Mouse (Mus musculus): ENCODE measurements around the gene Nsd2. TPM values are rescaled to one million over a fixed set of nuclear protein-coding genes. Genes with fewer than 3 reads are reported as not detected.
A peak's percentile ranks its signal among the peaks of the same experiment; 100 is the strongest.

Nsd2 gene
- 43.0 and 45.0 TPM in 2 replicates for polyA plus RNA-seq (2015; fragmentation: Nextera tagmentation; extraction: Ambion mirVana)

GRCm38 (mm10) chr5:33819876-33820732 lies at the start of gene Nsd2:
Gene Nsd2, plus strand, starts transcription at chr5:33820725.
- no peaks in the 10 kb centered on the region for H3K36me3 ChIP-seq (ENCODE audit: control insufficient read depth, insufficient read depth, low read length)
- peak within 1 kb of the TSS; percentile 97 for H3K27ac ChIP-seq (ENCODE audit: low read length)
- no peaks in the 10 kb centered on the region for H3K9me3 ChIP-seq (ENCODE audit: control insufficient read depth, low read length)
- under 1% methylated on average over 70 of the region's 136 CpGs for WGBS
- peak within 1 kb of the TSS; percentile 99 for H3K4me3 ChIP-seq (ENCODE audit: low read length)
- H3K9ac ChIP-seq (ENCODE audit: low read length): peak within 1 kb of the TSS; percentile 99
- H3K27me3 ChIP-seq (ENCODE audit: control insufficient read depth, insufficient read depth, low read depth, low read length): no peaks in the 10 kb centered on the region
- H3K4me1 ChIP-seq (replicated peaks; ENCODE audit: control insufficient read depth, insufficient read depth, low read length): peaks cover 20% of the 10 kb centered on the region
- H3K4me2 ChIP-seq (ENCODE audit: low read depth, low read length): peak within 1 kb of the TSS; percentile 77
- ATAC-seq (ENCODE audit: low read depth): peak; percentile 88

GRCm38 (mm10) chr5:33777195-33777594 lies 43.3 kb upstream of the Nsd2 start:
- Histone ChIP-seq H3K4me2 (ENCODE audit: low read depth, low read length) (no peak overlapping the region), H3K4me1 (replicated peaks; ENCODE audit: control insufficient read depth, insufficient read depth, low read length) (peaks cover 6% of the 10 kb centered on the region), H3K9ac (ENCODE audit: low read length) (no peak overlapping the region), H3K9me3 (ENCODE audit: control insufficient read depth, low read length) (no peaks in the 10 kb centered on the region), H3K27ac (ENCODE audit: low read length) (no peak overlapping the region), H3K27me3 (ENCODE audit: control insufficient read depth, insufficient read depth, low read depth, low read length) (no peaks in the 10 kb centered on the region), H3K36me3 (ENCODE audit: control insufficient read depth, insufficient read depth, low read length) (peaks cover 10% of the 10 kb centered on the region), H3K4me3 (ENCODE audit: low read length) (no peak overlapping the region)
- no peak for ATAC-seq (ENCODE audit: low read depth)

DNA sequence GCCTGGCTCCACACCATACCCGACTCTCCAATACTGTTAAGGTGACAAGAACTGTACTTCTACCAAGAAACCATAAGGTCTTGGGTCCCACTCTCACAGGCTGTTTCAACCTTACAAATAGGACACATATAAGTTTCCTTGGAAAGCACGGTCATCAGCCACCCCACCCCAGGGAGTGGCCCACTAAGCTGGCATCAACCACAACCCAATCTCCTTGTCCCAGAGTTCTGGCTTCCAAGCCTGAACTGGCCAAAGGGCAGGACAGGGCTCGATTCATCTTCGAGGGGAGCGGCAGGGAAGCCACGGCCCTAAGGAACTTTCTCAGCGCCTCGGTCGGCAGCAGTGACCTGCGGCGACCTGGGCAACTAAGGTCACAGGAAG lies 38.6 kb upstream of the Nsd2 start:
- Histone ChIP-seq H3K4me3 (ENCODE audit: low read length) (peak overlapping the region; percentile 99), H3K27ac (ENCODE audit: low read length) (peak overlapping the region; percentile 83), H3K9ac (ENCODE audit: low read length) (peak overlapping the region; percentile 86), H3K27me3 (ENCODE audit: control insufficient read depth, insufficient read depth, low read depth, low read length) (no peaks in the 10 kb centered on the region), H3K4me2 (ENCODE audit: low read depth, low read length) (peak overlapping the region; percentile 91), H3K36me3 (ENCODE audit: control insufficient read depth, insufficient read depth, low read length) (peaks cover 5% of the 10 kb centered on the region), H3K4me1 (replicated peaks; ENCODE audit: control insufficient read depth, insufficient read depth, low read length) (peaks cover 12% of the 10 kb centered on the region), H3K9me3 (ENCODE audit: control insufficient read depth, low read length) (no peaks in the 10 kb centered on the region)
- 3% methylated on average over 11 of the region's 11 CpGs for WGBS
- ATAC-seq (ENCODE audit: low read depth): peak; percentile 1; the same call in 1 of the 2 replicates

GRCm38 (mm10) chr5:33782345-33782998 lies 38.1 kb upstream of the Nsd2 start, which contains the start of gene Letm1:
Gene Letm1, minus strand, starts transcription at chr5:33782817.
- no peaks in the 10 kb centered on the region for H3K27me3 ChIP-seq (ENCODE audit: control insufficient read depth, insufficient read depth, low read depth, low read length)
- no peaks in the 10 kb centered on the region for H3K9me3 ChIP-seq (ENCODE audit: control insufficient read depth, low read length)
- peak within 1 kb of the TSS; percentile 91 for H3K4me2 ChIP-seq (ENCODE audit: low read depth, low read length)
- under 1% methylated on average over 65 of the region's 65 CpGs for WGBS
- peak within 1 kb of the TSS; percentile 86 for H3K9ac ChIP-seq (ENCODE audit: low read length)
- H3K27ac ChIP-seq (ENCODE audit: low read length): peak within 1 kb of the TSS; percentile 83
- peak; percentile 100 for ATAC-seq (ENCODE audit: low read depth)
- H3K4me3 ChIP-seq (ENCODE audit: low read length): peak within 1 kb of the TSS; percentile 99
- peaks cover 5% of the 10 kb centered on the region for H3K36me3 ChIP-seq (ENCODE audit: control insufficient read depth, insufficient read depth, low read length)
- peaks cover 12% of the 10 kb centered on the region for H3K4me1 ChIP-seq (replicated peaks; ENCODE audit: control insufficient read depth, insufficient read depth, low read length)

- no peaks in the 10 kb centered on the region for H3K9me3 ChIP-seq (ENCODE audit: control insufficient read depth, low read length)
- no peak for ATAC-seq (ENCODE audit: low read depth)
- H3K4me3 ChIP-seq (ENCODE audit: low read length): peak overlapping the region; percentile 99
- no peaks in the 10 kb centered on the region for H3K27me3 ChIP-seq (ENCODE audit: control insufficient read depth, insufficient read depth, low read depth, low read length)
- H3K4me2 ChIP-seq (ENCODE audit: low read depth, low read length): peak overlapping the region; percentile 91
- peaks cover 12% of the 10 kb centered on the region for H3K4me1 ChIP-seq (replicated peaks; ENCODE audit: control insufficient read depth, insufficient read depth, low read length)
- whole genome bisulfite sequencing: 2% methylated on average over 6 of the region's 6 CpGs
- peak overlapping the region; percentile 5; the same call in 1 of the 2 replicates for H3K27ac ChIP-seq (ENCODE audit: low read length)
- peak overlapping the region; percentile 86 for H3K9ac ChIP-seq (ENCODE audit: low read length)
- no peaks in the 10 kb centered on the region for H3K36me3 ChIP-seq (ENCODE audit: control insufficient read depth, insufficient read depth, low read length)
Measured at GRCm38 (mm10) chr5:33782999-33783390, 37.5 kb upstream of the Nsd2 start.

DNA sequence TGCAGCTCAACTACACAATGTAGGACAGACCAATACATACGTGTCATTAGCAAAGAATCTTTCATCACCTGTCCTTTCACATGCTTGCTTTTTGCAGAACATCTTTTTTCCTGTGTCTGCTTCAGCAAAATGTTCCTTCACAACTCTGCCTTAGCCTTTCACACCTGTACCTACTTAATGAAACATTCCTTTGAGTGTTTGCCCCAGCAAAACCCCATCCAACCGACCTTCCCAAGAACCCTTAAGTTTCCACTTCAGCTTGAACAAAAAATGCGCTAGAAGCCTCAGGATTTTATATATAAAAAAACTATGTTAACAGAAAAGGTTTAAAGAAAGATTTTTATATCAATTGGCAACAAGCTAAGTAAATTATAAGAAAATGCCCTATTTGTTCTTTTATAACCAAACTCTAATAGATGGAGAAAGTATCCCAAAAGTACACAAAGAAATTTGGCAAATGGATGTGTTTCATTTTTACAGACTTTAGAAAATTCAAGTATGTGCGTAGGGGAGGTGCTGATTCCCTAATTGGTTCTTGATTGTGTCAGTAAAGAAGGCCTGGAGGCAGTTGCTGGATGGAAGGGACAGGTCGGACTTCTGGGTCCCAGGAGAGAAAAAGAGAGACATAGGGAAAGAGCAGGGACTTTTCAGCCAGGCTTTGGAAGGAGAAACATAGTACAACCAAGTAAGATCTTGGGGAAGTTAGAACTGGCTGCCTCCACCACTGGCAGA lies 28.4 kb upstream of the Nsd2 start:
- H3K27ac ChIP-seq (ENCODE audit: low read length): peak overlapping the region; percentile 80
- H3K9me3 ChIP-seq (ENCODE audit: control insufficient read depth, low read length): no peaks in the 10 kb centered on the region
- no peaks in the 10 kb centered on the region for H3K27me3 ChIP-seq (ENCODE audit: control insufficient read depth, insufficient read depth, low read depth, low read length)
- H3K4me1 ChIP-seq (replicated peaks; ENCODE audit: control insufficient read depth, insufficient read depth, low read length): no peaks in the 10 kb centered on the region; the same call in 1 of the 2 replicates
- H3K36me3 ChIP-seq (ENCODE audit: control insufficient read depth, insufficient read depth, low read length): no peaks in the 10 kb centered on the region
- H3K9ac ChIP-seq (ENCODE audit: low read length): no peak overlapping the region
- peak; percentile 83 for ATAC-seq (ENCODE audit: low read depth)
- WGBS: 51% methylated on average over 5 of the region's 5 CpGs
- no peak overlapping the region for H3K4me2 ChIP-seq (ENCODE audit: low read depth, low read length)
- H3K4me3 ChIP-seq (ENCODE audit: low read length): no peak overlapping the region

GRCm38 (mm10) chr5:33803337-33803736 lies 17.2 kb upstream of the Nsd2 start:
- H3K27me3 ChIP-seq (ENCODE audit: control insufficient read depth, insufficient read depth, low read depth, low read length): no peaks in the 10 kb centered on the region
- no peak overlapping the region for H3K27ac ChIP-seq (ENCODE audit: low read length)
- no peak overlapping the region for H3K4me3 ChIP-seq (ENCODE audit: low read length)
- H3K9me3 ChIP-seq (ENCODE audit: control insufficient read depth, low read length): peaks cover 8% of the 10 kb centered on the region
- 82% methylated on average over 2 of the region's 2 CpGs for WGBS
- H3K4me2 ChIP-seq (ENCODE audit: low read depth, low read length): no peak overlapping the region
- H3K4me1 ChIP-seq (replicated peaks; ENCODE audit: control insufficient read depth, insufficient read depth, low read length): no peaks in the 10 kb centered on the region
- no peak overlapping the region for H3K9ac ChIP-seq (ENCODE audit: low read length)
- H3K36me3 ChIP-seq (ENCODE audit: control insufficient read depth, insufficient read depth, low read length): no peaks in the 10 kb centered on the region
- no peak for ATAC-seq (ENCODE audit: low read depth)

- Histone ChIP-seq H3K4me2 (ENCODE audit: low read depth, low read length) (no peak overlapping the region), H3K27ac (ENCODE audit: low read length) (no peak overlapping the region), H3K9me3 (ENCODE audit: control insufficient read depth, low read length) (no peaks in the 10 kb centered on the region), H3K27me3 (ENCODE audit: control insufficient read depth, insufficient read depth, low read depth, low read length) (no peaks in the 10 kb centered on the region), H3K36me3 (ENCODE audit: control insufficient read depth, insufficient read depth, low read length) (no peaks in the 10 kb centered on the region), H3K4me3 (ENCODE audit: low read length) (no peak overlapping the region), H3K9ac (ENCODE audit: low read length) (no peak overlapping the region), H3K4me1 (replicated peaks; ENCODE audit: control insufficient read depth, insufficient read depth, low read length) (no peaks in the 10 kb centered on the region)
- 77% methylated on average over 4 of the region's 4 CpGs for WGBS
- no peak for ATAC-seq (ENCODE audit: low read depth)
Measured at GRCm38 (mm10) chr5:33811519-33811918, 9.0 kb upstream of the Nsd2 start.

All from lung, embryonic 16.5 days (tissue).